Mouse (Mus musculus): ENCODE measurements around the gene Cyp21a1. TPM values are rescaled to one million over a fixed set of nuclear protein-coding genes. Genes with fewer than 3 reads are reported as not detected.

Cyp21a1 gene
- polyA plus RNA-seq, 1 experiment from 2014 or later, result 4.9 TPM

Small RNA genes lying within 50 kb of the gene (microRNA-seq; reads per million reads assigned to microRNA genes)
- gene Gm27471, result not detected
- gene Mir6970, result not detected
- gene Mir6971, result 3.0 reads per million, percentile 8 among the genes with 10 or more reads in this experiment

Other genes starting within 250 kb of the Cyp21a1 start
- gene Notch4, start 240.3 kb downstream of the Cyp21a1 start, polyA plus RNA-seq (2015; fragmentation: Nextera tagmentation; extraction: Ambion mirVana), result 0.71 and 0.81 TPM in 2 replicates
- 14.4 and 15.3 TPM in 2 replicates for gene Gpsm3, start 214.8 kb downstream of the Cyp21a1 start, polyA plus RNA-seq (2015; fragmentation: Nextera tagmentation; extraction: Ambion mirVana)
- 2.5 and 3.2 TPM in 2 replicates for gene Pbx2, start 213.3 kb downstream of the Cyp21a1 start, polyA plus RNA-seq (2015; fragmentation: Nextera tagmentation; extraction: Ambion mirVana)
- 0.57 and 0.77 TPM in 2 replicates for gene Ager, start 206.7 kb downstream of the Cyp21a1 start, polyA plus RNA-seq (2015; fragmentation: Nextera tagmentation; extraction: Ambion mirVana)
- 90.3 and 92.4 TPM in 2 replicates for gene Rnf5, start 200.9 kb downstream of the Cyp21a1 start, polyA plus RNA-seq (2015; fragmentation: Nextera tagmentation; extraction: Ambion mirVana)
- 18.4 and 21.3 TPM in 2 replicates for gene Agpat1, start 200.3 kb downstream of the Cyp21a1 start, polyA plus RNA-seq (2015; fragmentation: Nextera tagmentation; extraction: Ambion mirVana)
- 0.33 and 0.51 TPM in 2 replicates for gene Egfl8, start 188.6 kb downstream of the Cyp21a1 start, polyA plus RNA-seq (2015; fragmentation: Nextera tagmentation; extraction: Ambion mirVana)
- gene Ppt2, start 176.1 kb downstream of the Cyp21a1 start, polyA plus RNA-seq (2015; fragmentation: Nextera tagmentation; extraction: Ambion mirVana), result 11.4 and 13.8 TPM in 2 replicates
- not detected in 2 replicates for gene Prrt1, start 175.0 kb downstream of the Cyp21a1 start, polyA plus RNA-seq (2015; fragmentation: Nextera tagmentation; extraction: Ambion mirVana)
- gene Fkbpl, start 159.8 kb downstream of the Cyp21a1 start, polyA plus RNA-seq (2015; fragmentation: Nextera tagmentation; extraction: Ambion mirVana), result 3.7 and 4.6 TPM in 2 replicates
- gene Atf6b, start 157.4 kb downstream of the Cyp21a1 start, polyA plus RNA-seq (2015; fragmentation: Nextera tagmentation; extraction: Ambion mirVana), result 17.7 and 17.8 TPM in 2 replicates
- 0.20 and 0.27 TPM in 2 replicates for gene Tnxb, start 134.0 kb downstream of the Cyp21a1 start, polyA plus RNA-seq (2015; fragmentation: Nextera tagmentation; extraction: Ambion mirVana)
- 19.6 and 26.6 TPM in 2 replicates for gene C4b, start 60.7 kb downstream of the Cyp21a1 start, polyA plus RNA-seq (2015; fragmentation: Nextera tagmentation; extraction: Ambion mirVana)
- 10.7 and 11.7 TPM in 2 replicates for gene Stk19, start 32.4 kb upstream of the Cyp21a1 start, polyA plus RNA-seq (2015; fragmentation: Nextera tagmentation; extraction: Ambion mirVana)
- gene Dxo, start 32.5 kb upstream of the Cyp21a1 start, polyA plus RNA-seq (2015; fragmentation: Nextera tagmentation; extraction: Ambion mirVana), result 25.6 and 27.6 TPM in 2 replicates
- gene Skiv2l, start 45.6 kb upstream of the Cyp21a1 start, polyA plus RNA-seq (2015; fragmentation: Nextera tagmentation; extraction: Ambion mirVana), result 24.8 and 27.3 TPM in 2 replicates
- 41.4 and 42.3 TPM in 2 replicates for gene Nelfe, start 45.8 kb upstream of the Cyp21a1 start, polyA plus RNA-seq (2015; fragmentation: Nextera tagmentation; extraction: Ambion mirVana)
- 384 and 472 TPM in 2 replicates for gene Cfb, start 58.0 kb upstream of the Cyp21a1 start, polyA plus RNA-seq (2015; fragmentation: Nextera tagmentation; extraction: Ambion mirVana)
- 0.26 and 0.37 TPM in 2 replicates for gene Zbtb12, start 74.9 kb upstream of the Cyp21a1 start, polyA plus RNA-seq (2015; fragmentation: Nextera tagmentation; extraction: Ambion mirVana)
- not detected in 2 replicates for gene Gm20547, start 77.5 kb upstream of the Cyp21a1 start, polyA plus RNA-seq (2015; fragmentation: Nextera tagmentation; extraction: Ambion mirVana)
- gene C2, start 93.7 kb upstream of the Cyp21a1 start, polyA plus RNA-seq (2015; fragmentation: Nextera tagmentation; extraction: Ambion mirVana), result 30.6 and 33.9 TPM in 2 replicates
- 12.4 and 15.2 TPM in 2 replicates for gene Ehmt2, start 93.9 kb upstream of the Cyp21a1 start, polyA plus RNA-seq (2015; fragmentation: Nextera tagmentation; extraction: Ambion mirVana)
- 2.6 and 3.6 TPM in 2 replicates for gene Slc44a4, start 109.9 kb upstream of the Cyp21a1 start, polyA plus RNA-seq (2015; fragmentation: Nextera tagmentation; extraction: Ambion mirVana)
- 17.8 and 20.6 TPM in 2 replicates for gene Neu1, start 126.7 kb upstream of the Cyp21a1 start, polyA plus RNA-seq (2015; fragmentation: Nextera tagmentation; extraction: Ambion mirVana)
- 0.05 TPM in 1 of 2 replicates, not detected in the other for gene Hspa1b, start 154.7 kb upstream of the Cyp21a1 start, polyA plus RNA-seq (2015; fragmentation: Nextera tagmentation; extraction: Ambion mirVana)
- gene Gm20481, start 165.4 kb upstream of the Cyp21a1 start, polyA plus RNA-seq (2015; fragmentation: Nextera tagmentation; extraction: Ambion mirVana), result not detected in 2 replicates
- gene Hspa1a, start 167.6 kb upstream of the Cyp21a1 start, polyA plus RNA-seq (2015; fragmentation: Nextera tagmentation; extraction: Ambion mirVana), result 0.87 and 1.5 TPM in 2 replicates
- gene Hspa1l, start 168.1 kb upstream of the Cyp21a1 start, polyA plus RNA-seq (2015; fragmentation: Nextera tagmentation; extraction: Ambion mirVana), result 0.21 and 0.27 TPM in 2 replicates
- gene Lsm2, start 177.3 kb upstream of the Cyp21a1 start, polyA plus RNA-seq (2015; fragmentation: Nextera tagmentation; extraction: Ambion mirVana), result 97.6 and 103 TPM in 2 replicates
- 82.2 and 90.1 TPM in 2 replicates for gene Vars, start 196.4 kb upstream of the Cyp21a1 start, polyA plus RNA-seq (2015; fragmentation: Nextera tagmentation; extraction: Ambion mirVana)
- gene Vwa7, start 212.0 kb upstream of the Cyp21a1 start, polyA plus RNA-seq (2015; fragmentation: Nextera tagmentation; extraction: Ambion mirVana), result 0.09 and 0.13 TPM in 2 replicates
- 2.2 and 2.6 TPM in 2 replicates for gene Sapcd1, start 223.5 kb upstream of the Cyp21a1 start, polyA plus RNA-seq (2015; fragmentation: Nextera tagmentation; extraction: Ambion mirVana)
- gene Msh5, start 242.2 kb upstream of the Cyp21a1 start, polyA plus RNA-seq (2015; fragmentation: Nextera tagmentation; extraction: Ambion mirVana), result 4.2 and 4.6 TPM in 2 replicates
- 112 and 121 TPM in 2 replicates for gene Clic1, start 245.4 kb upstream of the Cyp21a1 start, polyA plus RNA-seq (2015; fragmentation: Nextera tagmentation; extraction: Ambion mirVana)